Mouse (Mus musculus) frontal cortex, adult 2 months (tissue): ENCODE measurements around the gene Ap3d1. TPM values are rescaled to one million over a fixed set of nuclear protein-coding genes. Genes with fewer than 3 reads are reported as not detected.

Experiments
- DNase-seq, 2 experiments: peaks; one replicate each; pipeline ENCODE4 v3.0.0; 2022; ENCODE audit warnings: low spot score in 1 of 2; ENCODE audit errors: extremely low spot score in 1 of 2
- polyA plus RNA-seq: library from polyadenylated mRNA; depleted of rRNA; stranded (reverse); fragments of >200 nt; gene quantifications from 2 replicates; pipeline ENCODE4 v1.2.3, GENCODE M21; 2012

Ap3d1 gene
- polyA plus RNA-seq, 1 experiment: 170 TPM

GRCm38 (mm10) chr10:80687850-80688249 lies 54.2 kb downstream of the Ap3d1 start:
- peak in 1 of 2 experiments; percentile 72 for DNase-seq

- DNase-seq: no peak
These were observed 55.4 kb downstream of the Ap3d1 start for GRCm38 (mm10) chr10:80686617-80687016.

- DNase-seq: no peak
These were observed 57.1 kb downstream of the Ap3d1 start for GRCm38 (mm10) chr10:80684984-80685383.

GRCm38 (mm10) chr10:80684214-80684613 lies 57.9 kb downstream of the Ap3d1 start:
- DNase-seq: peak in 1 of 2 experiments; percentile 71

GRCm38 (mm10) chr10:80683647-80684046 lies 58.4 kb downstream of the Ap3d1 start:
- DNase-seq: no peak

GRCm38 (mm10) chr10:80682003-80682402 lies 60.1 kb downstream of the Ap3d1 start:
- DNase-seq: no peak

- DNase-seq: no peak
These were observed 61.8 kb downstream of the Ap3d1 start for GRCm38 (mm10) chr10:80680260-80680696.

GRCm38 (mm10) chr10:80679556-80680259 lies 62.4 kb downstream of the Ap3d1 start:
- DNase-seq: no peak

GRCm38 (mm10) chr10:80678601-80679377 lies 63.3 kb downstream of the Ap3d1 start:
- DNase-seq: no peak

GRCm38 (mm10) chr10:80677942-80678436 lies 64.1 kb downstream of the Ap3d1 start, which contains the start of gene Mknk2:
Mknk2 (minus strand) TSS chr10:80678112.
- peak; percentile 78 to 81 for DNase-seq

GRCm38 (mm10) chr10:80677128-80677875 lies 64.8 kb downstream of the Ap3d1 start:
- DNase-seq: no peak

GRCm38 (mm10) chr10:80676198-80676928 lies 65.7 kb downstream of the Ap3d1 start:
- peak; percentile 99 for DNase-seq

GRCm38 (mm10) chr10:80675405-80676197 lies 66.5 kb downstream of the Ap3d1 start:
- no peak for DNase-seq

GRCm38 (mm10) chr10:80674851-80675404 lies 67.1 kb downstream of the Ap3d1 start:
- DNase-seq: no peak

GRCm38 (mm10) chr10:80674161-80674711 lies 67.8 kb downstream of the Ap3d1 start:
- DNase-seq: no peak

- no peak for DNase-seq
These were observed 68.4 kb downstream of the Ap3d1 start for GRCm38 (mm10) chr10:80673690-80674089.

GRCm38 (mm10) chr10:80671936-80672690 lies 70.0 kb downstream of the Ap3d1 start:
- DNase-seq: no peak

- no peak for DNase-seq
These were observed 70.8 kb downstream of the Ap3d1 start for GRCm38 (mm10) chr10:80671251-80671650.
